Mouse (Mus musculus) heart, embryonic 16.5 days (tissue): ENCODE measurements at regions not wholly inside any gene's neighbourhood (a gene's known extent, or its start where the extent isn't known, plus 50 kb on each side); places are given as distances from the start of the nearest gene placed in this dataset.

Source experiments
- ATAC-seq: fragments of 200-750 bp; cut with Nextera tagmentation; replicated peaks from 2 replicates; pipeline ENCODE4 v1.8.0; 2017; ENCODE audit warnings: moderate number of reproducible peaks; ENCODE audit not compliant: insufficient read depth, low FRiP score; ENCODE audit errors: extremely low read depth
- H3K27ac ChIP-seq: fragments of 300-500 bp; sonication (generic); 2 replicates; pipeline ENCODE4 v1.5.1; 2014; ENCODE audit warnings: mild to moderate bottlenecking, low read length, control low read depth, moderate library complexity
- H3K27me3 ChIP-seq: fragments of 300-500 bp; sonication (generic); 2 replicates; pipeline ENCODE4 v1.6.1; 2014; ENCODE audit warnings: low read length, mixed read lengths; ENCODE audit not compliant: control insufficient read depth, insufficient read depth
- H3K36me3 ChIP-seq: fragments of 300-500 bp; sonication (generic); 2 replicates; pipeline ENCODE4 v1.6.1; 2014; ENCODE audit not compliant: control insufficient read depth, insufficient read depth
- H3K4me1 ChIP-seq: fragments of 300-500 bp; sonication (generic); 2 replicates; pipeline ENCODE4 v1.6.1; 2014; ENCODE audit warnings: low read length, mixed read lengths; ENCODE audit not compliant: control insufficient read depth, insufficient read depth
- H3K4me2 ChIP-seq: fragments of 300-500 bp; sonication (generic); 2 replicates; pipeline ENCODE4 v1.6.1; 2014; ENCODE audit warnings: low read depth, mild to moderate bottlenecking, control low read depth, low read length
- H3K4me3 ChIP-seq: fragments of 300-500 bp; sonication (generic); 2 replicates; pipeline ENCODE4 v1.5.1; 2014; ENCODE audit warnings: mild to moderate bottlenecking, control low read depth, low read length
- H3K9ac ChIP-seq: fragments of 300-500 bp; sonication (generic); 2 replicates; pipeline ENCODE4 v1.6.1; 2014; ENCODE audit warnings: low read length, control low read depth
- H3K9me3 ChIP-seq: fragments of 300-500 bp; sonication (generic); replicated peaks from 2 replicates; pipeline ENCODE4 v1.6.1; 2016; ENCODE audit warnings: low read length; ENCODE audit not compliant: control insufficient read depth
- whole genome bisulfite sequencing: fragments of 180-500 bp; shearing (Covaris S2); extraction: QIAGEN DNeasy Blood & Tissue Kit; methylation state at CpG from one replicate; pipeline ENCODE4 v1.1.7; 2014; 5-methylcytosine and 5-hydroxymethylcytosine counted together

- Histone ChIP-seq H3K9ac (no peak overlapping the region), H3K36me3 (no peaks in the 10 kb centered on the region), H3K9me3 (no peaks in the 10 kb centered on the region), H3K27me3 (no peaks in the 10 kb centered on the region), H3K4me2 (no peak overlapping the region), H3K27ac (no peak overlapping the region), H3K4me3 (no peak overlapping the region), H3K4me1 (no peaks in the 10 kb centered on the region)
- no peak for ATAC-seq
- 33% methylated on average over 4 of the region's 4 CpGs for WGBS
Measured at GRCm38 (mm10) chr2:161231405-161231804, 122.5 kb upstream of the Chd6 start.

GRCm38 (mm10) chr2:161215736-161216135 is 106.9 kb upstream of the Chd6 start:
- no peak overlapping the region for H3K4me2 ChIP-seq
- H3K4me3 ChIP-seq: no peak overlapping the region

GRCm38 (mm10) chr2:161214681-161215458 is 106.0 kb upstream of the Chd6 start:
- Histone ChIP-seq H3K27me3 (no peaks in the 10 kb centered on the region), H3K9me3 (no peaks in the 10 kb centered on the region), H3K27ac (no peak overlapping the region), H3K4me3 (no peak overlapping the region), H3K4me1 (no peaks in the 10 kb centered on the region), H3K9ac (no peak overlapping the region), H3K36me3 (no peaks in the 10 kb centered on the region), H3K4me2 (peak overlapping the region; percentile 47)
- ATAC-seq: no peak
- 23% methylated on average over 15 of the region's 15 CpGs for WGBS

More at GRCm38 (mm10) chr2:161215736-161216135, 106.9 kb upstream of the Chd6 start:
- no peaks in the 10 kb centered on the region for H3K36me3 ChIP-seq
- H3K27me3 ChIP-seq: no peaks in the 10 kb centered on the region
- no peak overlapping the region for H3K9ac ChIP-seq
- no peak for ATAC-seq
- H3K4me1 ChIP-seq: no peaks in the 10 kb centered on the region
- no peak overlapping the region for H3K27ac ChIP-seq
- 73% methylated on average over 8 of the region's 8 CpGs for WGBS
- H3K9me3 ChIP-seq: no peaks in the 10 kb centered on the region

DNA sequence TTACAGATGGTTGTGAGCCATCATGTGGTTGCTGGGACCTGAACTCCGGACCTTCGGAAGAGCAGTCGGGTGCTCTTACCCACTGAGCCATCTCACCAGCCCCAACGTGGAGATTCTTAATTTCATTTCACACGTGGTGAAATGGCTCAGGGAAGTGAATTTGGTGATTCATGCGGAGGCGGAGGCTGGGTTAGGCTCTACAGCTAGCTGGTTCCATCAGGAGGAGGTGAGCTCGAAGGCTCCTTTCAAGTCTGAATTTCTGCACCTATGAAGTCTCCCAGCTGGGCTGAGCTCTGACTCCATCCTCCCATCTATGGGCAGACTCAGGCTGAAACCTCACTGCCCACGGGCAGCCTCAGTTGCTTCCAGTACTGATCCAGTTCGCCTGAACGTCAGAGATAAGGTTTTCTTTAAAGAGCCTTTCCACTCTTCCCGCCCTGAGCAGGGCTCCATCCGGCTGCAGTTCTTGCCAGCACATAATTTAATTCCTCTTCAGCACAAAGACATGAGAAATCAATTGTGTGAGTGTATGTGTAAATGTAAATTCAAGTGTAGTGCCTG is 103.5 kb upstream of the Chd6 start:
- H3K4me1 ChIP-seq: no peaks in the 10 kb centered on the region
- no peaks in the 10 kb centered on the region for H3K9me3 ChIP-seq
- H3K36me3 ChIP-seq: no peaks in the 10 kb centered on the region
- no peak for ATAC-seq
- H3K4me2 ChIP-seq: no peak overlapping the region
- no peak overlapping the region for H3K4me3 ChIP-seq
- H3K27me3 ChIP-seq: no peaks in the 10 kb centered on the region
- H3K27ac ChIP-seq: no peak overlapping the region
- 65% methylated on average over 13 of the region's 13 CpGs for WGBS
- H3K9ac ChIP-seq: no peak overlapping the region

DNA sequence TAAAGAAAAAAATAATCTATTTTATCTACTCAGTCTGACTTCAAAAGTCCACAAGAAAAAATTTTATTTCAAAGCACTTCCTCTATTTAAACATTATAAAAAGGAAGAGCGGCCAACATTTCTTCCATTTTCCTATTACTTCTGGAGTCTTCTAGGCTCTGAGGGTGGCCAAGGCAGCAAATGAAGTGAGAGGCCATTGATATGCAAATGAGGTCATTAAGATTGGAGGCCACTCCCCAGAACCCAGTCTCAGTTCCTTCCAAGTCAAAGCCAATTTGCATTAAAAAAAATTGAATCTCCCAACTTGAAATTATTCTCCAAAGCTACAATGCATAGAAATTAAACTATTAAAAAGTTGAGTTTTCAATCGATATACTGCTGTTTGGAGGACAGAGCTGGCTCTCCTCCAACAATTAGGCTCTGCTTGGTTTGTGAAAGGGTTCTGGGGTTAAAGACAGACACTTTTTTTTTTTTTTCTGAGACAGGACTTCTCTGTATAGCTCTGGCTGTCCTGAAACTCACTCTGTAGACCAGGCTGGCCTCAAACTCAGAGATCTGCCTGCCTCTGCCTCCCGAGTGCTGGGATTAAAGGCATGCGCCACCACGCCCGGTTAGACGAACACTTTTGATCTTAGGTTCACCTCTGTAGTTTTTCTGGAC is 88.0 kb upstream of the Chd6 start:
- no peak overlapping the region for H3K4me2 ChIP-seq
- H3K36me3 ChIP-seq: no peaks in the 10 kb centered on the region
- no peak overlapping the region for H3K9ac ChIP-seq
- no peak overlapping the region for H3K27ac ChIP-seq
- H3K27me3 ChIP-seq: no peaks in the 10 kb centered on the region
- no peaks in the 10 kb centered on the region for H3K4me1 ChIP-seq
- WGBS: 91% methylated on average over 7 of the region's 7 CpGs
- ATAC-seq: no peak
- H3K9me3 ChIP-seq: no peaks in the 10 kb centered on the region
- no peak overlapping the region for H3K4me3 ChIP-seq

DNA sequence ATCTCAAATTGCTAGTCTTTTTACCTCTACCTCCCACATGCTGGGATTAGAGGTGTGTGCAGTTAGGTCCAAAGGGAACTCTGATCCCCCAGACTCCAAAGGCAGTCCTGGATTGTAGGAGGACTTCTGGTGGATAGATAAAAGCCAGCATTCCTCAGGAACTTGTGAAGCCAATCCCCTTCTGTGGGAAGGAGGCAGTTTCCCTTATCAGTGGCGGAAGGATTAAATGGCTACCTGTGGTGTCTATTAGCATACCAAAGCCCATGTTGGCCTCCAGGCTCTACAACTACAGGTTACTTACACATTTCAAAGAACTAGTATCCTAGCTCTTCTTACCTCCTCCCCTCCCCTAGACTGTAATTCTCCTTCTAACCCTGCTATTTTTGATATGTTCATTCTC is 78.6 kb upstream of the Chd6 start:
- 58% methylated on average over 1 of the region's 1 CpGs for WGBS
- Histone ChIP-seq H3K4me2 (no peak overlapping the region), H3K27me3 (no peaks in the 10 kb centered on the region), H3K4me1 (0 out of 2 replicates have a peak, but pooled peaks cover 3% of the 10 kb centered on the region), H3K4me3 (no peak overlapping the region), H3K9ac (no peak overlapping the region), H3K27ac (no peak overlapping the region), H3K36me3 (no peaks in the 10 kb centered on the region), H3K9me3 (no peaks in the 10 kb centered on the region)
- ATAC-seq: no peak

- no peak overlapping the region for H3K27ac ChIP-seq
- ATAC-seq: no peak
- no peaks in the 10 kb centered on the region for H3K9me3 ChIP-seq
- no peak overlapping the region for H3K4me2 ChIP-seq
- 0 out of 2 replicates have a peak, but pooled peaks cover 3% of the 10 kb centered on the region for H3K4me1 ChIP-seq
- H3K4me3 ChIP-seq: no peak overlapping the region
- no peak overlapping the region for H3K9ac ChIP-seq
- H3K27me3 ChIP-seq: no peaks in the 10 kb centered on the region
- no peaks in the 10 kb centered on the region for H3K36me3 ChIP-seq
Measured at GRCm38 (mm10) chr2:161185122-161185521, 76.2 kb upstream of the Chd6 start.

- Histone ChIP-seq H3K27me3 (no peaks in the 10 kb centered on the region), H3K27ac (no peak overlapping the region), H3K36me3 (no peaks in the 10 kb centered on the region), H3K9me3 (no peaks in the 10 kb centered on the region), H3K4me3 (peak overlapping the region; percentile 54), H3K4me1 (no peaks in the 10 kb centered on the region), H3K4me2 (peak overlapping the region; percentile 64), H3K9ac (peak overlapping the region; percentile 30)
- 3% methylated on average over 20 of the region's 20 CpGs for WGBS
- ATAC-seq: peak; percentile 63
Measured at GRCm38 (mm10) chr2:161177355-161178021, 68.6 kb upstream of the Chd6 start.

DNA sequence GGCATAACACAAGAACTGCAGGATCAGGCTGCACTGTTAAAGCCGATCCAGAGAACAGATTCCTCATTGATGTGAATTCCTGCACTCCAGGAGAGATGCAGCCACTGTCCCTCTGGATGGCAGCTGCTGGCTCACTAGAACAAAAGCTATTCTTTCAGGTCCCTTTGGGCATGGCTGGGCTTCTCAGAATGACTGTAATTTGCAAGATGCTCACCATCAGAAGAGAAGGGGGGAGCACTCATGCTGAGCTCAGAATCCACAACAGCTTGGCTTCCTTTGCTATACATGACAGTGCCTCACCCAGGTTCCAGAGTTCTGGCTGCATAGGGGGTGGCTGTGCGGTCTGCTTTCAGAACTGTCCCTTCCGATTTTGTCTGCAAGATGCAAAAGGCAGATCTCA is 57.8 kb upstream of the Chd6 start:
- H3K9me3 ChIP-seq: no peaks in the 10 kb centered on the region
- H3K36me3 ChIP-seq: no peaks in the 10 kb centered on the region
- H3K27ac ChIP-seq: no peak overlapping the region
- H3K9ac ChIP-seq: no peak overlapping the region
- ATAC-seq: no peak
- no peak overlapping the region for H3K4me3 ChIP-seq
- WGBS: 40% methylated on average over 3 of the region's 3 CpGs
- no peak overlapping the region for H3K4me2 ChIP-seq
- no peaks in the 10 kb centered on the region for H3K4me1 ChIP-seq
- no peaks in the 10 kb centered on the region for H3K27me3 ChIP-seq
